Comparison of ENCODE assay signal across 11 mouse cellular contexts in genomic region chr16:19981006-19981405, GRCm38 (mm10). TPM values are rescaled to one million over a fixed set of nuclear protein-coding genes. Genes with fewer than 3 reads are reported as not detected.
DNase-seq lines count a peak whose midpoint lies in the region; ATAC-seq and TF ChIP-seq lines count a peak whose summit lies in the region.
"Had no signal": no experiment of that assay in that cellular context is flagged by ENCODE, and none has a peak within 500 bp of the region (broad histone marks: within the 10 kb centered on the region; RNA-seq: fewer than 3 reads in every experiment).

No protein-coding gene starts in this region.

- no peak for TF ChIP-seq POLR2A in liver, adult 2 months (IDR thresholded peaks at IDR 0.05; ENCODE audit: extremely low read depth, insufficient read depth, low read length)

- peak overlapping the region; percentile 41 for H3K4me2 ChIP-seq in liver, embryonic 15.5 days
- H3K4me2 ChIP-seq: hindbrain, embryonic 12.5 days had no signal

- H3K9ac ChIP-seq in liver, adult 2 months (ENCODE audit: low read depth, low read length) = no peak overlapping the region
- no peak overlapping the region for H3K9ac ChIP-seq in liver, embryonic 15.5 days
- H3K9ac ChIP-seq: hindbrain, embryonic 12.5 days had no signal

- 80% methylated on average over 3 of the region's 3 CpGs for WGBS in heart, embryonic 10.5 days
- WGBS in liver, adult 2 months = 74% methylated on average over 3 of the region's 3 CpGs
- WGBS in liver, embryonic 15.5 days (ENCODE audit: insufficient replicate concordance) = 37% methylated on average over 3 of the region's 3 CpGs

- H3K4me3 ChIP-seq in heart, embryonic 10.5 days = peak overlapping the region; percentile 54
- peak overlapping the region; percentile 7; the same call in 1 of the 2 replicates for H3K4me3 ChIP-seq in liver, adult 2 months (ENCODE audit: insufficient read depth, low read depth, low read length)
- peak overlapping the region; percentile 20; the same call in 1 of the 2 replicates for H3K4me3 ChIP-seq in liver, embryonic 15.5 days (replicated peaks)
- H3K4me3 ChIP-seq: hindbrain, embryonic 12.5 days had no signal

- H3K4me1 ChIP-seq in heart, embryonic 10.5 days = peaks cover 6% of the 10 kb centered on the region
- H3K4me1 ChIP-seq in liver, adult 2 months (ENCODE audit: control insufficient read depth, insufficient read depth, low read length) = no peaks in the 10 kb centered on the region; the same call in 1 of the 2 replicates
- H3K4me1 ChIP-seq in liver, embryonic 15.5 days (replicated peaks) = peaks cover 12% of the 10 kb centered on the region
- H3K4me1 ChIP-seq: hindbrain, embryonic 12.5 days had no signal

- no peak overlapping the region for H3K27ac ChIP-seq in heart, embryonic 10.5 days
- peak overlapping the region; percentile 1; the same call in 1 of the 2 replicates for H3K27ac ChIP-seq in liver, adult 2 months (replicated peaks; ENCODE audit: insufficient read depth, low read depth, low read length)
- H3K27ac ChIP-seq in liver, embryonic 15.5 days (replicated peaks) = no peak overlapping the region
- H3K27ac ChIP-seq: hindbrain, embryonic 12.5 days had no signal

- H3K27me3 ChIP-seq in heart, embryonic 10.5 days (ENCODE audit: insufficient read depth, poor library complexity, severe bottlenecking) = no peaks in the 10 kb centered on the region
- H3K27me3 ChIP-seq in liver, adult 2 months (ENCODE audit: control insufficient read depth, insufficient read depth, low read length) = no peaks in the 10 kb centered on the region
- no peaks in the 10 kb centered on the region for H3K27me3 ChIP-seq in liver, embryonic 15.5 days
- H3K27me3 ChIP-seq: hindbrain, embryonic 12.5 days had no signal

- no peak for DNase-seq in heart, embryonic 10.5 days (ENCODE audit: low spot score)
- no peak for DNase-seq in heart, postnatal 14 days
- DNase-seq in liver, adult 2 months (ENCODE audit: extremely low read depth, low read depth, low spot score) = no peak
- DNase-seq in liver = no peak
- peak; percentile 37 for DNase-seq in CD4-positive helper T cell, adult 2 months (ENCODE audit: low read depth, low spot score)
- DNase-seq in right cerebral cortex, postnatal 36 days (ENCODE audit: low spot score in 2 of 2) = no peak
- no peak for DNase-seq in urinary bladder, postnatal 14 days (ENCODE audit: low spot score)
- DNase-seq: cerebellum, postnatal 14 days; kidney, postnatal 4 days had no signal

- no peaks in the 10 kb centered on the region for H3K9me3 ChIP-seq in heart, embryonic 10.5 days
- no peaks in the 10 kb centered on the region for H3K9me3 ChIP-seq in liver, embryonic 15.5 days (replicated peaks)
- H3K9me3 ChIP-seq: hindbrain, embryonic 12.5 days had no signal

- intact Hi-C loops in heart, postnatal 14 days (cut with DNase I) = loop anchor here (10.0 kb wide), 1 partner anchor 114 kb away; the partner anchor contains the start of gene Klhl24

- no peaks in the 10 kb centered on the region for H3K36me3 ChIP-seq in heart, embryonic 10.5 days
- H3K36me3 ChIP-seq in liver, adult 2 months (ENCODE audit: control insufficient read depth, insufficient read depth, low read length) = no peaks in the 10 kb centered on the region
- H3K36me3 ChIP-seq in liver, embryonic 15.5 days (replicated peaks) = no peaks in the 10 kb centered on the region
- H3K36me3 ChIP-seq: hindbrain, embryonic 12.5 days had no signal

- ATAC-seq in liver, embryonic 15.5 days (ENCODE audit: insufficient read depth) = no peak

- no peak for TF ChIP-seq CTCF in liver, adult 2 months (IDR thresholded peaks at IDR 0.05; ENCODE audit: low read depth, low read length)

- H3K79me2 ChIP-seq in liver, adult 2 months (ENCODE audit: control insufficient read depth, insufficient read depth, low read length) = no peaks in the 10 kb centered on the region; the same call in 1 of the 2 replicates

RNA-seq across cellular contexts. Expression of gene Klhl6, which starts 1.8 kb away (rescaled TPM):
- 27.4 and 36.5 TPM in 2 replicates for polyA plus RNA-seq in heart, embryonic 10.5 days (2016; fragmentation: Nextera tagmentation; extraction: Ambion mirVana)
- total RNA-seq in heart, postnatal 14 days (2021) = 1 to 10 TPM; 6.5 to 6.8 TPM
- 3.5 TPM in 2 replicates for total RNA-seq in liver, adult 2 months (2014; rRNA removed)
- polyA plus RNA-seq in liver, adult 2 months (2012; rRNA removed) = 0.68 and 1.1 TPM in 2 replicates
- 11.1 and 12.0 TPM in 2 replicates for polyA plus RNA-seq in liver, embryonic 15.5 days (2015; fragmentation: Nextera tagmentation; extraction: Ambion mirVana)
